Mouse (Mus musculus) ES-Bruce4 (cell line): ENCODE results near the gene Wscd2.

ENCODE experiments used
- CTCF ChIP-seq: IDR thresholded peaks from one replicate; pipeline ENCODE4 v1.8.1; 2011; ENCODE audit warnings: low read depth, low read length
- EP300 ChIP-seq: IDR thresholded peaks from 2 replicates; pipeline ENCODE4 v1.6.1; 2011; ENCODE audit warnings: low read depth, low read length; ENCODE audit not compliant: insufficient read depth
- POLR2A ChIP-seq: IDR thresholded peaks from one replicate; pipeline ENCODE4 v1.8.1; 2011; ENCODE audit warnings: low read length; ENCODE audit not compliant: insufficient read depth

DNA sequence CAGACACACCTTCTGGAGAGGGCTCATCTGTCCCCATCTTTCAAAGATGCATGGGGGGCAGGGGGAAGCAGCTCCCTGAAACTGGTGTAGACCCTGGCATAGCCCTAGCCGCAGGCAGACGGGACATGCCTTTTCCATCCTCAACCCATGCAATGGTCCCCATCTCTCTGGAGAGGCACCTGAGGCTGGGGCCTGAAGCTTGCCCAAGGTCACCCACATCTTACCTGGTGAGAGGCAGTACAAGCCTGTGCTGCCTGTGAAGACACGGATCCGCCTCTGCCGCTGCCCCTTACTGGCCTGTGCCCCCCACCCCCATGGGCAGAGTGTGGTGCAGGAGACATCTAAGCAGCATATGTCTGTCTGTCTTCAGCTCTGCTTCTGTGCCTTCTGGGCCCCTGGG, 136.9 kb downstream of the Wscd2 start:
- TF ChIP-seq POLR2A (no peak), CTCF (no peak), EP300 (no peak)
